Mouse (Mus musculus) bone marrow, adult 2 months (tissue): ENCODE data around the gene Gm960. TPM values are rescaled to one million over a fixed set of nuclear protein-coding genes. Genes with fewer than 3 reads are reported as not detected.

ENCODE experiments used
- H3K27ac ChIP-seq: fragments of 200-500 bp; 2 replicates; pipeline ENCODE4 v1.5.1; 2012; ENCODE audit warnings: low read depth, mild to moderate bottlenecking, control low read depth, inconsistent platforms, low read length; ENCODE audit not compliant: control insufficient read depth, poor library complexity, insufficient read depth
- H3K4me1 ChIP-seq: fragments of 200-500 bp; 2 replicates; pipeline ENCODE4 v1.6.1; 2011; ENCODE audit warnings: low read length; ENCODE audit not compliant: control insufficient read depth, insufficient read depth
- H3K4me3 ChIP-seq: fragments of 200-500 bp; replicated peaks from 2 replicates; pipeline ENCODE3; 2011; ENCODE audit warnings: mild to moderate bottlenecking, low read depth, low read length, control low read depth; ENCODE audit not compliant: control insufficient read depth
- CTCF ChIP-seq: fragments of 200-500 bp; IDR thresholded peaks from 2 replicates; pipeline ENCODE4 v1.5.1; 2011; ENCODE audit warnings: low read length, control low read depth; ENCODE audit not compliant: control insufficient read depth, insufficient read depth
- POLR2A ChIP-seq: fragments of 200-500 bp; IDR thresholded peaks from 2 replicates; pipeline ENCODE4 v1.6.1; 2011; ENCODE audit warnings: low read depth, mild to moderate bottlenecking, control low read depth, low read length, borderline replicate concordance; ENCODE audit not compliant: control insufficient read depth
- WGBS: fragments of 180-500 bp; shearing (Covaris S2); methylation state at CpG from one replicate; pipeline ENCODE4 v1.1.7; 2018; 5-methylcytosine and 5-hydroxymethylcytosine counted together
- polyA plus RNA-seq: library from polyadenylated mRNA; stranded (reverse); fragments of >200 nt; gene quantifications from 2 replicates; pipeline ENCODE4 v1.2.4, GENCODE M21; 2011; ENCODE audit warnings: low replicate concordance; ENCODE audit not compliant: missing spikeins, insufficient read depth, insufficient read length

Gene Gm960
- polyA plus RNA-seq = not detected in 2 replicates

GRCm38 (mm10) chr19:4698205-4698677 is at the start of gene Gm960:
Gene Gm960 (minus strand): TSS chr19:4698668.
- WGBS = 3% methylated on average over 40 of the region's 40 CpGs
- Histone ChIP-seq H3K4me3 (no peak within 1 kb of the TSS), H3K27ac (no peak within 1 kb of the TSS), H3K4me1 (no peaks in the 10 kb centered on the region; the same call in 1 of the 2 replicates)
- no peak for TF ChIP-seq CTCF
- no peak for TF ChIP-seq POLR2A

GRCm38 (mm10) chr19:4747631-4748312 is 49.3 kb upstream of the Gm960 start:
- TF ChIP-seq CTCF = no peak
- no peak for TF ChIP-seq POLR2A
- H3K27ac ChIP-seq = no peak overlapping the region
- no peak overlapping the region for H3K4me3 ChIP-seq
- WGBS = 88% methylated on average over 9 of the region's 9 CpGs
- H3K4me1 ChIP-seq = no peaks in the 10 kb centered on the region

DNA sequence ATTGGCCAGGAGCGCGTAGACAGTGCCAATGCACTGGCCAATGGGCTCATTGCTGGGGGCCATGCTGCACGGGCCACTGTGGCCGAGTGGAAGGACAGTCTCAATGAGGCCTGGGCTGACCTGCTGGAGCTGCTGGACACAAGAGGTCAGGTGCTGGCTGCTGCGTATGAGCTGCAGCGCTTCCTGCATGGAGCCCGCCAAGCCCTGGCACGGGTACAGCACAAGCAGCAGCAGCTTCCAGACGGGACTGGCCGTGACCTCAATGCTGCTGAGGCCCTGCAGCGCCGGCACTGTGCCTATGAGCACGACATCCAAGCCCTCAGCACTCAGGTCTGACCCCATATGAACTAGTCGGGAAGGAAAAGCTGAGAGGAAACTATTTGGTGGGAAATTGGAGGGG is 48.1 kb upstream of the Gm960 start:
- 77% methylated on average over 14 of the region's 14 CpGs for WGBS
- no peak overlapping the region for H3K27ac ChIP-seq
- no peak; the same call in 1 of the 2 replicates for TF ChIP-seq POLR2A
- TF ChIP-seq CTCF = no peak

GRCm38 (mm10) chr19:4745681-4746080 is 47.2 kb upstream of the Gm960 start:
- WGBS = 88% methylated on average over 10 of the region's 10 CpGs
- H3K27ac ChIP-seq = no peak overlapping the region
- H3K4me3 ChIP-seq = no peak overlapping the region
- no peaks in the 10 kb centered on the region for H3K4me1 ChIP-seq
- TF ChIP-seq POLR2A (no peak), CTCF (no peak)

More for the DNA sequence above, 48.1 kb upstream of the Gm960 start:
- H3K4me3 ChIP-seq = no peak overlapping the region
- no peaks in the 10 kb centered on the region for H3K4me1 ChIP-seq

DNA sequence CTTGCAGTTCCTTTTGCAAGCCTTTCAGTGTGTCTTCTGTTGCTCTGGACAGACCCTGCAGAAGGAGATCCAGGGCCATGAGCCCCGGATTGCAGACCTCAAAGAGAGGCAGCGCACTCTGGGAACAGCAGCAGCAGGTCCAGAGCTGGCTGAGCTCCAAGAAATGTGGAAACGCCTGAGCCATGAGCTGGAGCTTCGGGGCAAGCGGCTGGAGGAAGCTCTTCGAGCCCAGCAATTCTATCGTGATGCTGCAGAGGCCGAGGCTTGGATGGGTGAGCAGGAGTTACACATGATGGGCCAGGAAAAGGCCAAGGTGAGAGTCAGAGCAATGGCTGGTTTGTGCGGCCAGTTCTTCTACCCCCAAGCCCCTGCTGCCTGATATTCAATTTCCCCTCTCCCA is 46.6 kb upstream of the Gm960 start:
- Histone ChIP-seq H3K27ac (no peak overlapping the region), H3K4me3 (no peak overlapping the region), H3K4me1 (no peaks in the 10 kb centered on the region)
- 76% methylated on average over 9 of the region's 9 CpGs for whole genome bisulfite sequencing
- TF ChIP-seq CTCF (no peak), POLR2A (no peak)

GRCm38 (mm10) chr19:4744026-4744425 is 45.6 kb upstream of the Gm960 start:
- no peak overlapping the region for H3K4me3 ChIP-seq
- H3K27ac ChIP-seq = peak overlapping the region; percentile 31; the same call in 1 of the 2 replicates
- WGBS = 79% methylated on average over 14 of the region's 14 CpGs
- TF ChIP-seq POLR2A = no peak
- TF ChIP-seq CTCF = no peak
- no peaks in the 10 kb centered on the region for H3K4me1 ChIP-seq

DNA sequence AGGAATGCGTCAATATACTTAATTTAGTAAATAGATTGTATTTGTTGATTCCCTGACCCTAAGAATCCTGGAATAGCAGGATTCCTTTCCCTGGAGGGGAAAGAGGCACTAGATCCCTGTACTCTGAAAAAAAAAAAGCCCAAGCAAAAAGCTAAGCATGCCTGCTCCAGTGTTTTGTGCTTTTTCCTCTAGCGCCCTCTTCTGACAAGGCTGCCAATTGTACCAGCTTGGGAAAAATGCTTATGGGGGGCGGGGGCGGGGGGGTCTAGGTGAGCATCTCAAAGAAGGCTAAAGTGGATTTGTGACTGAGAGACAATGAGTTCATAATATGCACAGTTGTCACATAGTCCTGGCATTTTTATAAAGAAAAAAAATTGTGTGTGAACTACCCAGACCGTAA is 45.1 kb upstream of the Gm960 start:
- WGBS = 42% methylated on average over 5 of the region's 5 CpGs
- H3K27ac ChIP-seq = no peak overlapping the region
- no peak for TF ChIP-seq POLR2A
- TF ChIP-seq CTCF = no peak
- no peak overlapping the region for H3K4me3 ChIP-seq
- no peaks in the 10 kb centered on the region for H3K4me1 ChIP-seq

DNA sequence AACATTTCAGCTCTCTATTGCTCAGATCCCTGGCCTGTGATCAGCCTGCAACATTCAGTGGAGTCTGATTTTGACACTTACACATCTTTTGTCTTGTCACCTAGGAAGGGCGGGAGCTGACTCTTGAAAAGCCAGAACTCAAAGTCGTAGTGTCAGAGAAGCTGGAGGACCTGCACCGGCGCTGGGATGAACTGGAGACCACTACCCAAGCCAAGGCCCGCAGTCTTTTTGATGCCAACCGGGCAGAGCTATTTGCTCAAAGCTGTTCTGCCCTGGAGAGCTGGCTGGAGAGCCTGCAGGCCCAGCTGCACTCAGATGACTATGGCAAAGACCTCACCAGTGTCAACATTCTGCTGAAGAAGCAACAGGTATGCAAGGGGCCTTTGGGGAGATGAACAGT is 43.8 kb upstream of the Gm960 start:
- 84% methylated on average over 6 of the region's 6 CpGs for WGBS
- H3K4me1 ChIP-seq = no peaks in the 10 kb centered on the region
- no peak overlapping the region for H3K4me3 ChIP-seq
- H3K27ac ChIP-seq = no peak overlapping the region
- TF ChIP-seq CTCF (no peak), POLR2A (no peak)
